Mouse (Mus musculus): ENCODE results near the gene Ergic1. TPM values are rescaled to one million over a fixed set of nuclear protein-coding genes. Genes with fewer than 3 reads are reported as not detected.

The Ergic1 gene
- polyA plus RNA-seq, 2 experiments, result 157 to 222 TPM

- H3K4me1 ChIP-seq (ENCODE audit: control insufficient read depth, insufficient read depth, low read length), result peaks cover 60% of the 10 kb centered on the region
- ATAC-seq (ENCODE audit: low FRiP score, low read depth) (no peak), DNase-seq (ENCODE audit: low spot score) (no peak)
- no peak overlapping the region for H3K27ac ChIP-seq (replicated peaks; ENCODE audit: low read depth, low read length)
- no peak overlapping the region for H3K4me3 ChIP-seq (replicated peaks; ENCODE audit: low read length)
- no peaks in the 10 kb centered on the region for H3K9me3 ChIP-seq (ENCODE audit: control insufficient read depth, low read length)
- no peaks in the 10 kb centered on the region for H3K27me3 ChIP-seq (ENCODE audit: control insufficient read depth, insufficient read depth, low read length)
- TF ChIP-seq POLR2A (IDR thresholded peaks at IDR 0.05; ENCODE audit: borderline replicate concordance, extremely low read depth, insufficient read depth, insufficient read length), result no peak
- H3K36me3 ChIP-seq (ENCODE audit: control insufficient read depth, insufficient read depth, low read length), result peaks cover 4% of the 10 kb centered on the region; the same call in 1 of the 2 replicates
- WGBS, result 80% methylated on average over 5 of the region's 5 CpGs
- no peak overlapping the region for H3K4me2 ChIP-seq (replicated peaks; ENCODE audit: low read depth, low read length, severe bottlenecking)
- H3K9ac ChIP-seq (ENCODE audit: low read depth, low read length, severe bottlenecking), result no peak overlapping the region
Observed at GRCm38 (mm10) chr17:26598845-26599244, 37.6 kb downstream of the Ergic1 start.

- ATAC-seq (ENCODE audit: low FRiP score, low read depth), result no peak
- Histone ChIP-seq H3K27me3 (ENCODE audit: control insufficient read depth, insufficient read depth, low read length) (no peaks in the 10 kb centered on the region), H3K36me3 (ENCODE audit: control insufficient read depth, insufficient read depth, low read length) (peaks cover 11% of the 10 kb centered on the region), H3K4me3 (replicated peaks; ENCODE audit: low read length) (no peak overlapping the region), H3K9ac (ENCODE audit: low read depth, low read length, severe bottlenecking) (0 out of 2 replicates have a peak overlapping the region, but pooled peaks have one; percentile 5), H3K9me3 (ENCODE audit: control insufficient read depth, low read length) (no peaks in the 10 kb centered on the region), H3K4me1 (ENCODE audit: control insufficient read depth, insufficient read depth, low read length) (peaks cover 46% of the 10 kb centered on the region), H3K4me2 (replicated peaks; ENCODE audit: low read depth, low read length, severe bottlenecking) (no peak overlapping the region), H3K27ac (replicated peaks; ENCODE audit: low read depth, low read length) (no peak overlapping the region)
- TF ChIP-seq POLR2A (IDR thresholded peaks at IDR 0.05; ENCODE audit: borderline replicate concordance, extremely low read depth, insufficient read depth, insufficient read length), result no peak
- WGBS, result 68% methylated on average over 17 of the region's 17 CpGs
- DNase-seq (ENCODE audit: low spot score), result no peak
Observed at GRCm38 (mm10) chr17:26600913-26601447, 39.7 kb downstream of the Ergic1 start.

- H3K4me1 ChIP-seq (ENCODE audit: control insufficient read depth, insufficient read depth, low read length), result peaks cover 40% of the 10 kb centered on the region
- WGBS, result 57% methylated on average over 6 of the region's 6 CpGs
- no peaks in the 10 kb centered on the region for H3K27me3 ChIP-seq (ENCODE audit: control insufficient read depth, insufficient read depth, low read length)
- no peaks in the 10 kb centered on the region for H3K9me3 ChIP-seq (ENCODE audit: control insufficient read depth, low read length)
- TF ChIP-seq POLR2A (IDR thresholded peaks at IDR 0.05; ENCODE audit: borderline replicate concordance, extremely low read depth, insufficient read depth, insufficient read length), result no peak
- no peak overlapping the region for H3K4me3 ChIP-seq (replicated peaks; ENCODE audit: low read length)
- DNase-seq (ENCODE audit: low spot score) (no peak), ATAC-seq (ENCODE audit: low FRiP score, low read depth) (no peak)
- peaks cover 12% of the 10 kb centered on the region for H3K36me3 ChIP-seq (ENCODE audit: control insufficient read depth, insufficient read depth, low read length)
- H3K4me2 ChIP-seq (replicated peaks; ENCODE audit: low read depth, low read length, severe bottlenecking), result no peak overlapping the region
- no peak overlapping the region for H3K9ac ChIP-seq (ENCODE audit: low read depth, low read length, severe bottlenecking)
- no peak overlapping the region for H3K27ac ChIP-seq (replicated peaks; ENCODE audit: low read depth, low read length)
Observed at GRCm38 (mm10) chr17:26601514-26601913, 40.2 kb downstream of the Ergic1 start.

- H3K27me3 ChIP-seq (ENCODE audit: control insufficient read depth, insufficient read depth, low read length), result no peaks in the 10 kb centered on the region
- DNase-seq (ENCODE audit: low spot score) (no peak), ATAC-seq (ENCODE audit: low FRiP score, low read depth) (no peak)
- H3K9me3 ChIP-seq (ENCODE audit: control insufficient read depth, low read length), result no peaks in the 10 kb centered on the region
- H3K4me2 ChIP-seq (replicated peaks; ENCODE audit: low read depth, low read length, severe bottlenecking), result no peak overlapping the region
- peaks cover 12% of the 10 kb centered on the region for H3K36me3 ChIP-seq (ENCODE audit: control insufficient read depth, insufficient read depth, low read length)
- 61% methylated on average over 6 of the region's 6 CpGs for WGBS
- peak overlapping the region; percentile 65 for H3K27ac ChIP-seq (replicated peaks; ENCODE audit: low read depth, low read length)
- TF ChIP-seq POLR2A (IDR thresholded peaks at IDR 0.05; ENCODE audit: borderline replicate concordance, extremely low read depth, insufficient read depth, insufficient read length), result no peak
- H3K4me1 ChIP-seq (ENCODE audit: control insufficient read depth, insufficient read depth, low read length), result peaks cover 36% of the 10 kb centered on the region
- H3K9ac ChIP-seq (ENCODE audit: low read depth, low read length, severe bottlenecking), result no peak overlapping the region
- no peak overlapping the region for H3K4me3 ChIP-seq (replicated peaks; ENCODE audit: low read length)
Observed at GRCm38 (mm10) chr17:26601926-26602325, 40.6 kb downstream of the Ergic1 start.

GRCm38 (mm10) chr17:26602371-26602885 lies 41.1 kb downstream of the Ergic1 start:
- peaks cover 12% of the 10 kb centered on the region for H3K36me3 ChIP-seq (ENCODE audit: control insufficient read depth, insufficient read depth, low read length)
- H3K4me3 ChIP-seq (replicated peaks; ENCODE audit: low read length), result no peak overlapping the region
- peak; percentile 23 for DNase-seq (ENCODE audit: low spot score)
- ATAC-seq (ENCODE audit: low FRiP score, low read depth), result 0 out of 2 replicates have a peak, but pooled peaks have one; percentile 27
- no peak overlapping the region for H3K4me2 ChIP-seq (replicated peaks; ENCODE audit: low read depth, low read length, severe bottlenecking)
- H3K9ac ChIP-seq (ENCODE audit: low read depth, low read length, severe bottlenecking), result no peak overlapping the region
- TF ChIP-seq POLR2A (IDR thresholded peaks at IDR 0.05; ENCODE audit: borderline replicate concordance, extremely low read depth, insufficient read depth, insufficient read length), result no peak
- no peaks in the 10 kb centered on the region for H3K27me3 ChIP-seq (ENCODE audit: control insufficient read depth, insufficient read depth, low read length)
- no peaks in the 10 kb centered on the region for H3K9me3 ChIP-seq (ENCODE audit: control insufficient read depth, low read length)
- H3K27ac ChIP-seq (replicated peaks; ENCODE audit: low read depth, low read length), result peak overlapping the region; percentile 65
- 54% methylated on average over 12 of the region's 12 CpGs for WGBS
- peaks cover 35% of the 10 kb centered on the region for H3K4me1 ChIP-seq (ENCODE audit: control insufficient read depth, insufficient read depth, low read length)

All from limb, embryonic 14.5 days (tissue).